Comparison of ENCODE assay signal across 18 mouse cellular contexts in the genomic region with DNA sequence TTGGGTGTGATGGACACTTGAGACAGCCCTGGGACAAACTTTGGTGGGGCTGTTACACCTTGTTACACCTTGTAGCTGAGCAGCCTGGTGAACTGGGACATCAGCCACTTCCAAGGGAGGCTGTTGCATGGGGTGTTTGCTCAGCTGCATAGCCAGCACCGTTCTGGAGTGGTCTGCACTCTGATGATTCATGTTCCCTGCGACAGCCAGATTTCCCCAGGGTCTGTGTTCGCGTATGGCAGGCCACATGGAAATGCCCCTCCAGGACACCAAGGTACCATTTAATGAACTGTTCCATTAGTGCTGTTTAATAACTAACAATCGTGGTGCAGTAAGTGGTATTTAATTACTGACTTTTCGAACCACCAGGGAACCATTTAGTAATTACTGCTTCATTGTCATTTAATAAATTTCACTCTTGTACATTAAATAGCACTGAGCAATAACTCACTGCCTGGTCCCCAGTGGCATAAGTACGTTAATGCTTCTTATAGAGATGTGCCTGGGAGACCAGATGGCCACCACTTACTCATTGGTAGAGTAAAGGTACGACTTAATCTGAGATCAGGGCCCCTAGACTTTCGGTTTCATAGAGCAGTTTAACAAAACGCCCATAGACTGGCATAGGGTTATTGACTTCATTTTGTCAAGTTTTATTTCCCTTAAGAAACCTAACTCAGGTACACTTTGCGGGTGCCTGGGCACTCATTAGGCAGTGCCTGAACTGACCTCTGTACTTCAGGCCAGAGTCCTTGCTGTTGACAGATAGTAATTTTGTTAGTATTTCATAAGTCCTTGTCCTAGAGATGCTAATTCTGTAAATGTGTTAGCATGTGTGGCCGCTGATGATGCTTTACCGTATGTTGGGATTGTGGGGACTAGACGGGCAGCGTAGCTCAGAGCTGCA. TPM values are rescaled to one million over a fixed set of nuclear protein-coding genes. Genes with fewer than 3 reads are reported as not detected.
DNase-seq lines count a peak whose midpoint lies in the region; ATAC-seq and TF ChIP-seq lines count a peak whose summit lies in the region.
"Had no signal": no experiment of that assay in that cellular context is flagged by ENCODE, and none has a peak within 500 bp of the region (broad histone marks: within the 10 kb centered on the region; RNA-seq: fewer than 3 reads in every experiment).

No protein-coding gene starts in this region.

- TF ChIP-seq CTCF in lung, postnatal 0 days (IDR thresholded peaks at IDR 0.05) = no peak

- WGBS in intestine, embryonic 16.5 days = 80% methylated on average over 15 of the region's 15 CpGs
- 76% methylated on average over 15 of the region's 15 CpGs for WGBS in intestine, embryonic 15.5 days
- WGBS in lung, postnatal 0 days = 79% methylated on average over 15 of the region's 15 CpGs
- 66% methylated on average over 15 of the region's 15 CpGs for WGBS in hindbrain, embryonic 16.5 days
- 53% methylated on average over 15 of the region's 15 CpGs for WGBS in neural tube, embryonic 13.5 days

- DNase-seq in lung, postnatal 0 days (ENCODE audit: low spot score) = peak; percentile 49
- no peak for DNase-seq in lung, adult 18-20 months
- DNase-seq in cerebellum, adult 8-10 months = no peak
- DNase-seq in ovary, adult 18-20 months (ENCODE audit: low spot score) = no peak
- DNase-seq: adrenal gland, postnatal 14 days; forebrain, postnatal 0 days; gastrocnemius, postnatal 10 days; heart, postnatal 14 days; layer of hippocampus, postnatal 36 days; thymus, adult 18-20 months had no signal

- H3K4me1 ChIP-seq in intestine, embryonic 16.5 days (ENCODE audit: control insufficient read depth, insufficient read depth, low read length) = peaks cover 7% of the 10 kb centered on the region; the same call in 1 of the 2 replicates
- H3K4me1 ChIP-seq in intestine, embryonic 15.5 days (replicated peaks) = no peaks in the 10 kb centered on the region
- H3K4me1 ChIP-seq in lung, postnatal 0 days (ENCODE audit: insufficient read depth, low read depth, low read length) = no peaks in the 10 kb centered on the region
- no peaks in the 10 kb centered on the region for H3K4me1 ChIP-seq in hindbrain, embryonic 16.5 days (ENCODE audit: control insufficient read depth, insufficient read depth, low read depth, low read length)
- H3K4me1 ChIP-seq in neural tube, embryonic 13.5 days (replicated peaks) = peaks cover 16% of the 10 kb centered on the region
- H3K4me1 ChIP-seq: midbrain, embryonic 12.5 days had no signal

- H3K9ac ChIP-seq in intestine, embryonic 16.5 days (ENCODE audit: low read depth, low read length) = no peak overlapping the region
- H3K9ac ChIP-seq in intestine, embryonic 15.5 days = no peak overlapping the region
- no peak overlapping the region for H3K9ac ChIP-seq in lung, postnatal 0 days (replicated peaks; ENCODE audit: low read depth)
- no peak overlapping the region for H3K9ac ChIP-seq in hindbrain, embryonic 16.5 days (ENCODE audit: low read depth, low read length)
- no peak overlapping the region for H3K9ac ChIP-seq in neural tube, embryonic 13.5 days
- H3K9ac ChIP-seq: forebrain, postnatal 0 days; limb, embryonic 13.5 days; midbrain, embryonic 12.5 days had no signal

- no peak overlapping the region for H3K27ac ChIP-seq in intestine, embryonic 16.5 days (ENCODE audit: low read length)
- no peak overlapping the region for H3K27ac ChIP-seq in intestine, embryonic 15.5 days
- H3K27ac ChIP-seq in lung, postnatal 0 days (ENCODE audit: low read length) = no peak overlapping the region
- no peak overlapping the region for H3K27ac ChIP-seq in hindbrain, embryonic 16.5 days (ENCODE audit: low read depth, low read length)
- no peak overlapping the region for H3K27ac ChIP-seq in neural tube, embryonic 13.5 days (replicated peaks)
- H3K27ac ChIP-seq: limb, embryonic 13.5 days; midbrain, embryonic 12.5 days had no signal

- H3K4me2 ChIP-seq in intestine, embryonic 16.5 days (ENCODE audit: low read depth, low read length) = no peak overlapping the region
- H3K4me2 ChIP-seq in intestine, embryonic 15.5 days (replicated peaks) = no peak overlapping the region
- H3K4me2 ChIP-seq in lung, postnatal 0 days (replicated peaks; ENCODE audit: low read depth, low read length) = no peak overlapping the region
- H3K4me2 ChIP-seq in hindbrain, embryonic 16.5 days (ENCODE audit: low read length) = no peak overlapping the region
- H3K4me2 ChIP-seq in neural tube, embryonic 13.5 days = no peak overlapping the region
- H3K4me2 ChIP-seq: limb, embryonic 13.5 days; midbrain, embryonic 12.5 days had no signal

- H3K27me3 ChIP-seq in intestine, embryonic 16.5 days (replicated peaks; ENCODE audit: control insufficient read depth, insufficient read depth, low read length) = no peaks in the 10 kb centered on the region
- H3K27me3 ChIP-seq in intestine, embryonic 15.5 days (replicated peaks) = no peaks in the 10 kb centered on the region
- H3K27me3 ChIP-seq in lung, postnatal 0 days (replicated peaks; ENCODE audit: insufficient read depth, low read length) = no peaks in the 10 kb centered on the region
- no peaks in the 10 kb centered on the region for H3K27me3 ChIP-seq in hindbrain, embryonic 16.5 days (replicated peaks; ENCODE audit: control insufficient read depth, insufficient read depth, low read length)
- H3K27me3 ChIP-seq in neural tube, embryonic 13.5 days = peaks cover 40% of the 10 kb centered on the region
- H3K27me3 ChIP-seq: limb, embryonic 13.5 days; midbrain, embryonic 12.5 days had no signal

- no peak overlapping the region for H3K4me3 ChIP-seq in intestine, embryonic 16.5 days (ENCODE audit: low read length)
- H3K4me3 ChIP-seq in intestine, embryonic 15.5 days (replicated peaks) = no peak overlapping the region
- no peak overlapping the region for H3K4me3 ChIP-seq in lung, postnatal 0 days (ENCODE audit: low read depth, low read length)
- H3K4me3 ChIP-seq in hindbrain, embryonic 16.5 days (ENCODE audit: low read length) = no peak overlapping the region
- H3K4me3 ChIP-seq in neural tube, embryonic 13.5 days = no peak overlapping the region
- H3K4me3 ChIP-seq: erythroblast, embryonic 14.5 days; limb, embryonic 13.5 days; midbrain, embryonic 12.5 days had no signal

- H3K9me3 ChIP-seq in intestine, embryonic 16.5 days (ENCODE audit: control insufficient read depth, low read length) = no peaks in the 10 kb centered on the region; the same call in 1 of the 2 replicates
- no peaks in the 10 kb centered on the region for H3K9me3 ChIP-seq in intestine, embryonic 15.5 days
- no peaks in the 10 kb centered on the region for H3K9me3 ChIP-seq in lung, postnatal 0 days (ENCODE audit: low read length)
- no peaks in the 10 kb centered on the region for H3K9me3 ChIP-seq in hindbrain, embryonic 16.5 days (ENCODE audit: control insufficient read depth, low read length)
- no peaks in the 10 kb centered on the region for H3K9me3 ChIP-seq in neural tube, embryonic 13.5 days
- H3K9me3 ChIP-seq: G1E; limb, embryonic 13.5 days; midbrain, embryonic 12.5 days had no signal

- TF ChIP-seq EP300 in lung, postnatal 0 days (IDR thresholded peaks at IDR 0.05) = no peak

- no peaks in the 10 kb centered on the region for H3K36me3 ChIP-seq in intestine, embryonic 16.5 days (ENCODE audit: control insufficient read depth, insufficient read depth, low read length)
- H3K36me3 ChIP-seq in intestine, embryonic 15.5 days = no peaks in the 10 kb centered on the region
- H3K36me3 ChIP-seq in lung, postnatal 0 days (ENCODE audit: insufficient read depth, low read length) = no peaks in the 10 kb centered on the region
- H3K36me3 ChIP-seq in hindbrain, embryonic 16.5 days (ENCODE audit: control insufficient read depth, insufficient read depth, low read length) = no peaks in the 10 kb centered on the region
- no peaks in the 10 kb centered on the region for H3K36me3 ChIP-seq in neural tube, embryonic 13.5 days
- H3K36me3 ChIP-seq: G1E; midbrain, embryonic 12.5 days had no signal

- 0 out of 2 replicates have a peak, but pooled peaks have one; percentile 36 for ATAC-seq in intestine, embryonic 16.5 days
- no peak for ATAC-seq in intestine, embryonic 15.5 days
- peak; percentile 58; the same call in 1 of the 2 replicates for ATAC-seq in lung, postnatal 0 days
- ATAC-seq in hindbrain, embryonic 16.5 days = peak; percentile 51; the same call in 1 of the 2 replicates
- ATAC-seq in neural tube, embryonic 13.5 days (ENCODE audit: low read depth) = peak; percentile 90
- ATAC-seq: forebrain, postnatal 0 days had no signal

RNA-seq across cellular contexts. Expression of gene Lhfpl2, which starts 26.9 kb away (rescaled TPM):
- polyA plus RNA-seq in intestine, embryonic 16.5 days (2015; fragmentation: Nextera tagmentation; extraction: Ambion mirVana) = 15.1 and 15.4 TPM in 2 replicates
- 19.4 and 19.8 TPM in 2 replicates for polyA plus RNA-seq in intestine, embryonic 15.5 days (2015; fragmentation: Nextera tagmentation; extraction: Ambion mirVana)
- polyA plus RNA-seq in lung, postnatal 0 days (2015; fragmentation: Nextera tagmentation; extraction: Ambion mirVana) = 19.9 and 21.4 TPM in 2 replicates
- 21.0 and 21.6 TPM in 2 replicates for polyA plus RNA-seq in hindbrain, embryonic 16.5 days (2015; fragmentation: Nextera tagmentation; extraction: Ambion mirVana)
- 21.3 and 21.7 TPM in 2 replicates for polyA plus RNA-seq in neural tube, embryonic 13.5 days (2015; fragmentation: Nextera tagmentation; extraction: Ambion mirVana)
- polyA plus RNA-seq: erythroblast, embryonic 14.5 days; G1E had no signal
